Comparison of ENCODE assay signal across 8 mouse cellular contexts in the genomic region with DNA sequence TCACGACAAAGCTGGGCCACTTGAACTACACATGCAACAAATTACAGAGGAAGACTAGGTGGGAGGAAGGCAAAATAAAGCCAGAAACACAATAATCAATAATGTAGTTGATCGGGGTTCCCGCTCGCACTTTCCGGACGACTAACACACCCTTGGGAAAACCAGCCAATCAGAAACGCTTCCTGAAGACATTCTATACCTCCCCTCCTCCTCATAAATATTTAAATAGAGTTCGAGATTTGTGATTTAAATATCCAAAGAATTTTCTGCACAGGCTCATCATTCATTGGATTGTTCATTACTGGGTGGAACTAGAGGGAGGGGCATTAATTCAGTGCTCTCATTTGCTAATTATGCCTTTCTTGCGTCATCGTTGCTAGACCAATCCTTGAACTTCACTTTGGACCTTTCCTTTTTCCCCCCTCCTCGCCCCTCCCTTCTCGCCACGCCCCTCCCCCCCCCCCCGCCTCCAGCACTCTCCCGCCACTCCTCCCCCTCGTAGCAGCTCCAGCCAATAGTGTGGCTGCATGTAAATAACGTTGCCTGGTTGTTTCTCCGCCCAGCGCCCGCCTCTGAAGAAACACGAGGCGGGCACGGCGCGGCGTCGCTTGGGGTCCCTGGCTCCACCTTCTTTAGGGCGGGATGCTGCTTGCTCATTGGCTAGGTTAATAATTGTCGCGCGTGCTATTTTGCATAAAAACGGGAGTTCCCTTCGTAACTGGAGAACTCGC.
DNase-seq lines count a peak whose midpoint lies in the region; ATAC-seq and TF ChIP-seq lines count a peak whose summit lies in the region.

No protein-coding gene starts in this region.

- H3K4me3 ChIP-seq in liver, postnatal 0 days (ENCODE audit: low read depth, low read length): peak overlapping the region; percentile 35
- no peak overlapping the region; the same call in 1 of the 2 replicates for H3K4me3 ChIP-seq in neural tube, embryonic 11.5 days (ENCODE audit: low read depth, low read length)

- DNase-seq in left cerebral cortex, postnatal 25 days (ENCODE audit: low spot score in 2 of 2): peak; percentile 9 to 24
- DNase-seq in left cerebral cortex, adult 9 months (ENCODE audit: low spot score in 2 of 2): no peak
- peak; percentile 99 for DNase-seq in embryo, embryonic 10.5 days (ENCODE audit: low spot score)
- peak; percentile 66 to 89 for DNase-seq in gastrocnemius, postnatal 4 days (ENCODE audit: low spot score in 2 of 2)
- DNase-seq in liver, postnatal 0 days: peak; percentile 93
- DNase-seq in neural tube, embryonic 11.5 days (ENCODE audit: low spot score): peak; percentile 98
- peak; percentile 58 for DNase-seq in urinary bladder, adult 2 months (ENCODE audit: low spot score)

- H3K9me3 ChIP-seq in liver, postnatal 0 days (ENCODE audit: low read length): no peaks in the 10 kb centered on the region
- no peaks in the 10 kb centered on the region for H3K9me3 ChIP-seq in neural tube, embryonic 11.5 days (ENCODE audit: control insufficient read depth, low read length)

- TF ChIP-seq EP300 in liver, postnatal 0 days (IDR thresholded peaks at IDR 0.05; ENCODE audit: low read depth): no peak

- 0% methylated on average over 32 of the region's 34 CpGs for WGBS in liver, postnatal 0 days (ENCODE audit: insufficient replicate concordance)
- WGBS in neural tube, embryonic 11.5 days: under 1% methylated on average over 25 of the region's 34 CpGs

- no peak overlapping the region for H3K9ac ChIP-seq in liver, postnatal 0 days (replicated peaks)
- no peak overlapping the region for H3K9ac ChIP-seq in neural tube, embryonic 11.5 days (ENCODE audit: low read length)

- H3K36me3 ChIP-seq in liver, postnatal 0 days (replicated peaks; ENCODE audit: insufficient read depth, low read length): no peaks in the 10 kb centered on the region
- H3K36me3 ChIP-seq in neural tube, embryonic 11.5 days (ENCODE audit: control insufficient read depth, insufficient read depth, low read length): no peaks in the 10 kb centered on the region

- H3K4me1 ChIP-seq in liver, postnatal 0 days (ENCODE audit: insufficient read depth): peaks cover 5% of the 10 kb centered on the region; the same call in 1 of the 2 replicates
- peaks cover 18% of the 10 kb centered on the region for H3K4me1 ChIP-seq in neural tube, embryonic 11.5 days (ENCODE audit: control insufficient read depth, insufficient read depth, low read length)

- no peak overlapping the region for H3K27ac ChIP-seq in liver, postnatal 0 days (ENCODE audit: low read depth)
- no peak overlapping the region for H3K27ac ChIP-seq in neural tube, embryonic 11.5 days (ENCODE audit: low read depth, low read length)

- ATAC-seq in inflammation-experienced regulatory T-cells, adult 6 months: peak; percentile 69
- peak; percentile 98 for ATAC-seq in liver, postnatal 0 days
- ATAC-seq in neural tube, embryonic 11.5 days (ENCODE audit: insufficient read depth, low FRiP score, low TSS enrichment): peak; percentile 97

- H3K4me2 ChIP-seq in liver, postnatal 0 days (ENCODE audit: low read depth, low read length): peak overlapping the region; percentile 66
- peak overlapping the region; percentile 37 for H3K4me2 ChIP-seq in neural tube, embryonic 11.5 days (ENCODE audit: low read depth)

- TF ChIP-seq CTCF in liver, postnatal 0 days (IDR thresholded peaks at IDR 0.05; ENCODE audit: low read depth): no peak

- intact Hi-C loops in left cerebral cortex, postnatal 25 days (cut with DNase I): loop anchor here (2.0 to 5.0 kb wide), 3 partner anchors 1079 to 1959 kb away; no protein-coding TSS in a partner anchor

- H3K27me3 ChIP-seq in liver, postnatal 0 days (ENCODE audit: insufficient read depth, low read length): peaks cover 84% of the 10 kb centered on the region
- peaks cover 61% of the 10 kb centered on the region for H3K27me3 ChIP-seq in neural tube, embryonic 11.5 days (ENCODE audit: control insufficient read depth, insufficient read depth, low read length)

Comparison
In these comparisons a context has a peak if more than half of its experiments do, and no peak if none do; other contexts are left out.
1. DNase-seq: peak in left cerebral cortex, postnatal 25 days (2 of 2), embryo, embryonic 10.5 days (single experiment), gastrocnemius, postnatal 4 days (2 of 2), liver, postnatal 0 days (single experiment), neural tube, embryonic 11.5 days (single experiment) and urinary bladder, adult 2 months (single experiment); none in left cerebral cortex, adult 9 months (0 of 2).
2. Peak in every context shown above with its lines, with median percentiles within 50 percentile points of each other: ATAC-seq.